Mouse (Mus musculus) midbrain, embryonic 15.5 days (tissue): Measurements from ENCODE around the gene Cdkn1a. TPM values are rescaled to one million over a fixed set of nuclear protein-coding genes. Genes with fewer than 3 reads are reported as not detected.
A peak's percentile ranks its signal among the peaks of the same experiment; 100 is the strongest.
"Not testable (repeated sequence)": the region's sequence is repeated elsewhere in the genome, so short reads cannot be mapped to it uniquely, and the experiment has no call there.

Experiments
- ATAC-seq: fragments of 200-750 bp; cut with Nextera tagmentation; replicated peaks from 2 replicates; pipeline ENCODE4 v1.8.0; 2017; ENCODE audit warnings: moderate TSS enrichment
- H3K27ac ChIP-seq: fragments of 300-500 bp; sonication (generic); 2 replicates; pipeline ENCODE4 v1.5.1; 2015; ENCODE audit warnings: mild to moderate bottlenecking, inconsistent platforms
- H3K27me3 ChIP-seq: fragments of 300-500 bp; sonication (generic); replicated peaks from 2 replicates; pipeline ENCODE4 v1.6.1; 2015; ENCODE audit warnings: inconsistent platforms
- H3K36me3 ChIP-seq: fragments of 300-500 bp; sonication (generic); replicated peaks from 2 replicates; pipeline ENCODE4 v1.6.1; 2015; ENCODE audit warnings: inconsistent platforms
- H3K4me1 ChIP-seq: fragments of 300-500 bp; sonication (generic); 2 replicates; pipeline ENCODE4 v1.6.1; 2015; ENCODE audit warnings: inconsistent platforms
- H3K4me2 ChIP-seq: fragments of 300-500 bp; sonication (generic); 2 replicates; pipeline ENCODE4 v1.6.1; 2015; ENCODE audit warnings: inconsistent platforms, mild to moderate bottlenecking, moderate library complexity
- H3K4me3 ChIP-seq: fragments of 300-500 bp; sonication (generic); 2 replicates; pipeline ENCODE4 v1.5.1; 2015; ENCODE audit warnings: mild to moderate bottlenecking, inconsistent platforms
- H3K9ac ChIP-seq: fragments of 300-500 bp; sonication (generic); 2 replicates; pipeline ENCODE4 v1.6.1; 2015; ENCODE audit warnings: mild to moderate bottlenecking, inconsistent platforms
- H3K9me3 ChIP-seq: fragments of 300-500 bp; sonication (generic); 2 replicates; pipeline ENCODE4 v1.6.1; 2016; ENCODE audit warnings: inconsistent platforms
- WGBS: fragments of 180-500 bp; shearing (Covaris S2); methylation state at CpG from one replicate; pipeline ENCODE4 v1.1.7; 2015; ENCODE audit warnings: mixed read lengths; 5-methylcytosine and 5-hydroxymethylcytosine counted together
- polyA plus RNA-seq: library from polyadenylated mRNA; unstranded; fragments of >200 nt; fragmentation: Nextera tagmentation; extraction: Ambion mirVana; gene quantifications from 2 replicates; pipeline ENCODE4 v1.2.1, GENCODE M21; 2015

Gene Cdkn1a
- polyA plus RNA-seq, 1 experiment from 2014 or later = 97.7 TPM

DNA sequence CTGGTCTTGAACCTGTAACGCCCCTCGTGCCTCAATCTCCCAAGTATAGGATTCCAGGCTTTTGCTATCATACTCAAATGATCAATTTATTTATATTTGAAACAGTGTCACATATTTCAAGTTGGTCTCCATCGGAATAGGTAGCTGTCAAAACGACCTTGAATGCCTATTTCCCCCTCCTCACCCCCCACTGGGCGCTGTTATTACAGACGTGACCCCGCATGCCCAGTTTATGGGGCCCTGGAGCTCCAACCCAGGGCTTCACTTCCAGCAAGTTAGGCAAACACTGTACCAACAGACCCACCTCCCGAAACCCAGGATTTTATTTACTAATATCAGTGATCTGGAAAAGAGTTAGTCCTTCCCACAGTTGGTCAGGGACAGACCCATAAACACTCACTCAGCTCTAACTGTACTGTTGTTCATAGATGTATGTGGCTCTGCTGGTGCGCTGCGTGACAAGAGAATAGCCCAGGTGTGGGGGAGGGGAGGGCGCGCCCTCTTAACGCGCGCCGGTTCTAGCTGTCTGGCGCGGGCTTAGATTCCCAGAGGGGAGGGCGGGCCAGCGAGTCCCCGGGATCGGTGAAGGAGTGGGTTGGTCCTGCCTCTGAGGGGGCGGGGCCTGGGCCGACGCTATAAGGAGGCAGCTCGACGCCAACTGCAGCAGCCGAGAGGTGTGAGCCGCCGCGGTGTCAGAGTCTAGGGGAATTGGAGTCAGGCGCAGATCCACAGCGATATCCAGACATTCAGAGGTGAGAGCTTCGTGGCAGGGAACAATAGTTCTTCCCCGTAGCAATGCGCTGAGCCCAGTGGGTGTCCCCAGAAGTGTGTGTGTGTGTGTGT, 2.6 kb downstream of the Cdkn1a start:
- 9% methylated on average over 36 of the region's 36 CpGs for WGBS
- Histone ChIP-seq H3K9me3 (no peaks in the 10 kb centered on the region), H3K36me3 (no peaks in the 10 kb centered on the region), H3K4me1 (peaks cover 23% of the 10 kb centered on the region), H3K4me2 (peak overlapping the region; percentile 92), H3K4me3 (peak overlapping the region; percentile 54), H3K27ac (peak overlapping the region; percentile 76), H3K9ac (peak overlapping the region; percentile 67), H3K27me3 (peaks cover 22% of the 10 kb centered on the region)
- peak; percentile 84 for ATAC-seq

DNA sequence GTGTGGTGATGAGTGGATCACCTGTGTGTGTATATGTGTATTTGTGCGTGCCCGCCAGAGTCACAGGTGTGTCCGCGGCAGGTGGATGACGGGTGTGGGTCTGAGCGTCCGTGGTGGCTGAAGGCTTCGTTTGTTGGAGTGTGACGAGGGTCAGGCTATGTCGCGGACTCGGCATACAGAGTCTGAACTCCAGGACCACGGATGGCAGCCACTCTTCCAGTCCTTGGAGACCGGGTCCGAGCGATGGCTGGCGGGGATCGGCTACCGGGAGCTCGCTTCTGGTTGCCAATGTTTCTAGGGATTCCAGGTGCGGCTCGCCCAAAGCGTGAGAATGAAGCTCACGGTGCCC, 3.2 kb downstream of the Cdkn1a start:
- peaks cover 22% of the 10 kb centered on the region for H3K27me3 ChIP-seq
- WGBS = 1% methylated on average over 24 of the region's 24 CpGs
- H3K27ac ChIP-seq = peak overlapping the region; percentile 76
- peak overlapping the region; percentile 67 for H3K9ac ChIP-seq
- H3K36me3 ChIP-seq = no peaks in the 10 kb centered on the region
- no peaks in the 10 kb centered on the region for H3K9me3 ChIP-seq
- peak; percentile 22 for ATAC-seq
- H3K4me2 ChIP-seq = peak overlapping the region; percentile 92
- H3K4me1 ChIP-seq = peaks cover 23% of the 10 kb centered on the region
- peak overlapping the region; percentile 54 for H3K4me3 ChIP-seq

DNA sequence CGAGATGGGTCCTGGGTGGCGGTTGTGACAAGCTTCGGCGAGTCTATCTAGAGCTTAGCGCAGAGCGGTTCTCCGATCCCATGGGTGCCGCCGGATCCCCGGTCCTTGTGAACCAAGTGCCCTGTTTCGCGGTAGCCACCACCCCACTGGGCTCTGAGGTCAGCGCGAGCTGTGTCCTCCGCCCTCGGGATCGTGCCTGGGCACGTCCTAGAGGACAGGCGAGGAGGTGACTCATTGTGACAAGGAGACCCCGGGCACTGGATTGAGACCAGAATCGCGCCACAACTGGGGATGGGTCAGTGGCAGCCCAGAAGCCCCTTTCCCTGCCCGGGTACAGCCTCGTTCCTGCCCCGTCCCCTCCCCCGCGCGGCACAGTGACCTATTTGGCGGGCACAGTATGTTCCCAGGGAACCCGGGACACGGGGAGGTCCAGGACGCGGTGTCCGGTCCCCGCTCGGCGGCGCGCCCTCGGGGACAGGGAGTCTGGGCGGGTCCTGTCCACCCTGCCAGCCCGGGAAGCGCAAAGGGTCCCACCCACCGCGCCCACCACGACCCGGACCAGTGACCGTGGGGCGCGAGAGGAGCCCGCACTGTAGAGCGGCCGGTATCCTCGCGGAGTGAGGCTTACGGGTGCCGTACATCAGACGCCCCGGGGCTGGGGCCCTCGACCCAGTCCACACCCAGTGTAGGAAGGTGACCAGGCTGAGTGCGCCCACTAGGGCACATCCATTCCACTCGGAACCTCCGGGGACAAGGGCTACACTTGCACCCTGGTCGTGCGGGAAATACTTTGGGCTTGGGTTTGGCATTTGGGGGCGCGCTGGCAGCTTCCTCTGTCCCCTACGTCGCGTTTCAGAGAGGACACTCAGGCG, 3.8 kb downstream of the Cdkn1a start:
- 0 out of 2 replicates have a peak, but pooled peaks cover 2% of the 10 kb centered on the region for H3K36me3 ChIP-seq
- WGBS = under 1% methylated on average over 71 of the region's 71 CpGs
- peaks cover 22% of the 10 kb centered on the region for H3K27me3 ChIP-seq
- ATAC-seq = peak; percentile 67
- H3K9me3 ChIP-seq = no peaks in the 10 kb centered on the region
- peak overlapping the region; percentile 92 for H3K4me2 ChIP-seq
- peaks cover 23% of the 10 kb centered on the region for H3K4me1 ChIP-seq
- H3K27ac ChIP-seq = peak overlapping the region; percentile 76
- peak overlapping the region; percentile 54 for H3K4me3 ChIP-seq
- H3K9ac ChIP-seq = peak overlapping the region; percentile 67

DNA sequence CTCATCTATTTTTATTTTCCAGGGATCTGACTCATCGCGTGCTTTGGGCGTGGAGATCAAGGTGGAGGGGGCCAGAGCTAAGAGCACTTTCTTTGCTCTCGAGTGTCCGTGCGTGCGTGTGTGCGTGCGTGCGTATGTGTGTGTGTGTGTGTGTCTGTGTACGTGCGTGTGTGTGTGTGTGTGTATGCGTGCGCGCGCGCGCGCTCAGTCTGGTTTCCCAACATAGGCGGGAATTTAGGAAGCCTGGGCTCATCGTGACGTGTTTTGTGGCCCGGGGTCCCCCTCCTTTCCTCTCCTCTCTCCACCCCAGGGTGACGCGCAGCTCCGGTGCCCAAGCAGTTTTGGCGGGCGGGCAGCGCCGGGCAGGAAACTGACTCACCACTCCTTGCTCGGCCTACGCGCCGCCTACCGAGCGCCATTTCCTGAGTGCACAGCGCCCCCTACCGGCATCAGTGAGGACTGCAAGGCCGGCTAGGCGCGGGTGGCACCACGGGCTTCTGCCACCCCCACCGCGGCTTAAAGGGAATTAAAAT, 4.5 kb downstream of the Cdkn1a start:
- WGBS = 0% methylated on average over 37 of the region's 44 CpGs
- ATAC-seq = peak; percentile 89
- H3K4me1 ChIP-seq = peaks cover 23% of the 10 kb centered on the region
- H3K9me3 ChIP-seq = no peaks in the 10 kb centered on the region
- H3K4me3 ChIP-seq = peak overlapping the region; percentile 54
- H3K9ac ChIP-seq = peak overlapping the region; percentile 67
- peak overlapping the region; percentile 76 for H3K27ac ChIP-seq
- H3K27me3 ChIP-seq = peaks cover 22% of the 10 kb centered on the region
- peak overlapping the region; percentile 92 for H3K4me2 ChIP-seq
- 0 out of 2 replicates have a peak, but pooled peaks cover 2% of the 10 kb centered on the region for H3K36me3 ChIP-seq

DNA sequence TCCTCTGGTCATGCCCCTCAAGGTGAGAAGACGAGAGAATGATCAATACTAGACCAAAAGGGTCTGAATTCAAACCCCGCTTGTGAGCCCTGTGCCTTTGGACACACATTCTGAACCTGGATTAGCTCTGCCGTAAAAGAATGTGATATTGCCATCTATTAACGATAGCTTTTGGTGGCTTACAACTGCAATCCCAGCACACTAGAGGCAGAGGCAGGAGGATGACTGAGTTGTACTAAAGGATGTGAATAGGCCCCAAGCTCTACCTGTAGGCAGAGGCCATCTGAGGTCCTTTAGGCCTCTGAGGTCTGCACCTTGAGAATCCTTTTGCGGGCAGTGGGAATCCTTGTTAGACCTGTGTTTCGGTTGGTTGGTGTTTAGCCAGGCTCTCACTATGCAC, 5.5 kb downstream of the Cdkn1a start:
- peaks cover 23% of the 10 kb centered on the region for H3K4me1 ChIP-seq
- no peak for ATAC-seq
- 94% methylated on average over 6 of the region's 6 CpGs for WGBS
- H3K4me3 ChIP-seq = no peak overlapping the region
- 0 out of 2 replicates have a peak, but pooled peaks cover 2% of the 10 kb centered on the region for H3K36me3 ChIP-seq
- no peak overlapping the region for H3K4me2 ChIP-seq
- no peak overlapping the region for H3K27ac ChIP-seq
- H3K9me3 ChIP-seq = no peaks in the 10 kb centered on the region
- H3K9ac ChIP-seq = no peak overlapping the region
- H3K27me3 ChIP-seq = peaks cover 19% of the 10 kb centered on the region

DNA sequence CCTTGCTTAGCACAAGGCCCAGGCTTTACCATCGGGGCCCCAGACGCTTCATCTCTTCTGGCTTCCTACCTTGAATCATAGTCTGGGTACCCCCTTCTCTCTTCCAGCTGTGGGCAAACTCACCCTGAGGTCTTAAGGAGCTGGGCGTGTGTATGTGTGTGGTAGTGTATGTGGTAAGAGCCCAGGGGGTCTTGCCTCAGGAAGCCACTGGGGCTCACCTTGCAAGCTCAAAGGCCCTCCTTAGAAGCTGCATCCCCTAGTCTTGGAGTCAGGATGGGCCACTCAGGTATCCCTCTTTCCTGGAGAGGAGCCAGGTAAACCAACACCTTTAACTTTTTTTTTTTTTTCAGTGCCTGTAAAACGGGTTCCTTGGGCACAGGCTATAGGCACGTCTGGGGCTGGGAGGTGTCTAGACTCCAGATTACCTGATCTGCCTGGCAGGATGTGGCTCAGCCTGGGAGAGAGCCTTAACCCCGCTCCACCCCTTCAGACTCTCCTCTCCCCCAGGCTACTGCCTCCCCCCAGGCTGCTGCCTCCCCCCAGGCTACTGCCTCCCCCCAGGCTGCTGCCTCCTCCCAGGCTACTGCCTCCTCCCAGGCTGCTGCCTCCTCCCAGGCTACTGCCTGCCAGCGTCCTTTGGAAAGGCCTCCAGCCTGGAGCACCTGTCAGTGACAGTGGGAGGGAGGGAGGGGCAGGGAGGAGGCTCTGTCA, 6.2 kb downstream of the Cdkn1a start:
- H3K36me3 ChIP-seq = 0 out of 2 replicates have a peak, but pooled peaks cover 2% of the 10 kb centered on the region
- no peak overlapping the region for H3K27ac ChIP-seq
- H3K9me3 ChIP-seq = no peaks in the 10 kb centered on the region
- H3K4me3 ChIP-seq = no peak overlapping the region
- peaks cover 14% of the 10 kb centered on the region for H3K27me3 ChIP-seq
- H3K9ac ChIP-seq = no peak overlapping the region
- H3K4me2 ChIP-seq = no peak overlapping the region
- WGBS = 69% methylated on average over 6 of the region's 7 CpGs
- ATAC-seq = no peak
- H3K4me1 ChIP-seq = peaks cover 23% of the 10 kb centered on the region

DNA sequence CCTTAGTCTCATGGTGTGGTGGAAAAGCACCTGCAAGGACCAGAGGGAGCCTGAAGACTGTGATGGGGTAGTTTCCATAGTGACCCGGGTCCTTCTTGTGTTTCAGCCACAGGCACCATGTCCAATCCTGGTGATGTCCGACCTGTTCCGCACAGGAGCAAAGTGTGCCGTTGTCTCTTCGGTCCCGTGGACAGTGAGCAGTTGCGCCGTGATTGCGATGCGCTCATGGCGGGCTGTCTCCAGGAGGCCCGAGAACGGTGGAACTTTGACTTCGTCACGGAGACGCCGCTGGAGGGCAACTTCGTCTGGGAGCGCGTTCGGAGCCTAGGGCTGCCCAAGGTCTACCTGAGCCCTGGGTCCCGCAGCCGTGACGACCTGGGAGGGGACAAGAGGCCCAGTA, 7.5 kb downstream of the Cdkn1a start:
- WGBS = 93% methylated on average over 24 of the region's 24 CpGs

DNA sequence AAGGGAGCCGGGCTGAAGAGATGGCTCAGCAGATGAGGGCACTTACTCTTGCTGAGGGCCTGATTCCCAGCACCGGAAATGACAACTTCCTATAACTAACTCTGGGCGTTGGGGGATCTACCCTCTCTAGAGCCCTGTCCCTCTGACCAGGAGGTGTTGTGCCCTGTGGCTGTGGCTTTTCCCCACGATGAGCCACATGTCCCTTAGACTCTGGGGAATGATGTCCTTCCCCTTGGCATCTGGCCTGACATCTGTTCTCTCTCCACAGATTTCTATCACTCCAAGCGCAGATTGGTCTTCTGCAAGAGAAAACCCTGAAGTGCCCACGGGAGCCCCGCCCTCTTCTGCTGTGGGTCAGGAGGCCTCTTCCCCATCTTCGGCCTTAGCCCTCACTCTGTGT, 8.3 kb downstream of the Cdkn1a start:
- no peak overlapping the region for H3K4me2 ChIP-seq
- WGBS = 80% methylated on average over 8 of the region's 8 CpGs
- H3K4me1 ChIP-seq = peaks cover 13% of the 10 kb centered on the region
- no peak for ATAC-seq
- 0 out of 2 replicates have a peak, but pooled peaks cover 2% of the 10 kb centered on the region for H3K36me3 ChIP-seq
- H3K27ac ChIP-seq = no peak overlapping the region
- no peak overlapping the region for H3K4me3 ChIP-seq
- H3K9ac ChIP-seq = no peak overlapping the region
- H3K27me3 ChIP-seq = 0 out of 2 replicates have a peak, but pooled peaks cover 6% of the 10 kb centered on the region
- no peaks in the 10 kb centered on the region for H3K9me3 ChIP-seq

More for the DNA sequence above, 7.5 kb downstream of the Cdkn1a start:
- H3K4me3 ChIP-seq = no peak overlapping the region
- no peak overlapping the region for H3K27ac ChIP-seq
- ATAC-seq = no peak
- H3K36me3 ChIP-seq = 0 out of 2 replicates have a peak, but pooled peaks cover 2% of the 10 kb centered on the region
- H3K9me3 ChIP-seq = no peaks in the 10 kb centered on the region
- H3K4me1 ChIP-seq = peaks cover 21% of the 10 kb centered on the region
- H3K9ac ChIP-seq = no peak overlapping the region
- 0 out of 2 replicates have a peak, but pooled peaks cover 6% of the 10 kb centered on the region for H3K27me3 ChIP-seq
- H3K4me2 ChIP-seq = no peak overlapping the region

GRCm38 (mm10) chr17:29100627-29101026, 9.9 kb downstream of the Cdkn1a start:
- Histone ChIP-seq H3K4me3 (no peak overlapping the region), H3K4me1 (peaks cover 2% of the 10 kb centered on the region), H3K36me3 (0 out of 2 replicates have a peak, but pooled peaks cover 2% of the 10 kb centered on the region), H3K27ac (no peak overlapping the region), H3K9ac (no peak overlapping the region), H3K9me3 (no peaks in the 10 kb centered on the region), H3K4me2 (no peak overlapping the region), H3K27me3 (no peaks in the 10 kb centered on the region)
- ATAC-seq = no peak
- WGBS = 93% methylated on average over 7 of the region's 7 CpGs

GRCm38 (mm10) chr17:29110356-29110755, 19.6 kb downstream of the Cdkn1a start:
- 85% methylated on average over 6 of the region's 6 CpGs for WGBS

DNA sequence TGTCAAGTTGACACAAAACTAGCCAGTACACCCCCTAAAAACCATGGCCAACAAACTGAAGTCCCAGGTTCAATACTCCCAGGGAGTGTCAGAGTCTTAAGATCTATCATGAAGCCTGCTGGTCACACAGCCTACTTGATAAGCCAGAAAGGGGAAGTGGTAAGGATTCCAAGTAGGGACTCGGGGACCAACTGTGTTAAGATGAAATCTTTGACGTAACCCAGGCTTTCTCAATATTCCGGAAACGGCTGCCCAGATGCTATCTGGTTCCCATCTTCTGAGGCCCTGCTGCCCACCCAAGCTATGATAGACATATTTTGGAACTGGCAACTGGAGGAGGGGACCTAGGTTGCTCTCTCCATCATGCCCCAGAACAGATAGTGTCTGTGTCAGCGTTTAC, 20.6 kb downstream of the Cdkn1a start:
- WGBS = 94% methylated on average over 5 of the region's 5 CpGs

More at GRCm38 (mm10) chr17:29110356-29110755, 19.6 kb downstream of the Cdkn1a start:
- not testable (repeated sequence) for H3K9me3 ChIP-seq, H3K4me2 ChIP-seq, ATAC-seq, H3K9ac ChIP-seq, H3K4me3 ChIP-seq, H3K36me3 ChIP-seq, H3K27me3 ChIP-seq, H3K27ac ChIP-seq, H3K4me1 ChIP-seq

More for the DNA sequence above, 20.6 kb downstream of the Cdkn1a start:
- no peaks in the 10 kb centered on the region for H3K9me3 ChIP-seq
- no peak overlapping the region for H3K27ac ChIP-seq
- no peak overlapping the region for H3K4me2 ChIP-seq
- no peaks in the 10 kb centered on the region for H3K27me3 ChIP-seq
- H3K4me3 ChIP-seq = no peak overlapping the region
- no peak overlapping the region for H3K9ac ChIP-seq
- ATAC-seq = no peak
- H3K36me3 ChIP-seq = no peaks in the 10 kb centered on the region
- H3K4me1 ChIP-seq = no peaks in the 10 kb centered on the region
